Mouse (Mus musculus): ENCODE results near the gene Gm45837. TPM values are rescaled to one million over a fixed set of nuclear protein-coding genes. Genes with fewer than 3 reads are reported as not detected.

Gm45837 gene
- polyA plus RNA-seq, 1 experiment from 2014 or later, result not detected

DNA sequence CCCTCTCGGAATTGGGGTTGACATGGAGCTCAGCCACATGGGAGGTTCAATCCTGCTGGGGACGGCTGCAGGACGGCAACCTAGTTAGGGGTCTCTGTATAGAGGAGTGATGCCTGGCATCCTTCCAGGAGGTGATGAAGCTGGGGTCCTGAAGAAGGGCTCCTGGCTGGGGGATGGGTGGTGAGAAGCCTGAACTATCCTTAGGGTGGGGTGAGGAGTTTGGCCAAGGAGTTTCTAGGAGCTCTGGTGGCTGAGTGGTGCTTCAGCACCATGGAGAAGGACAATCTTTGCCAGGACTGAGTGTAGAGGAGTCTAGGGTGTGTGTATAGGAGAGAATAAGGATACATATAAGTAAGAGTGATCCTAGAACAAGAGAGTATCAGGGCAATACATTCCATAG lies 11.4 kb downstream of the Gm45837 start:
- Histone ChIP-seq H3K4me1 (peaks cover 2% of the 10 kb centered on the region; the same call in 1 of the 2 replicates), H3K27ac (replicated peaks) (no peak overlapping the region), H3K9me3 (no peaks in the 10 kb centered on the region), H3K36me3 (replicated peaks) (no peaks in the 10 kb centered on the region), H3K27me3 (replicated peaks; ENCODE audit: low read depth, poor library complexity, severe bottlenecking) (peaks cover 51% of the 10 kb centered on the region), H3K4me3 (0 out of 2 replicates have a peak overlapping the region, but pooled peaks have one; percentile 12)
- WGBS, result 35% methylated on average over 3 of the region's 3 CpGs
- peak; percentile 42 for DNase-seq (ENCODE audit: low spot score)

GRCm38 (mm10) chr7:101422646-101423045 lies 12.0 kb downstream of the Gm45837 start:
- Histone ChIP-seq H3K27ac (replicated peaks) (no peak overlapping the region), H3K9me3 (no peaks in the 10 kb centered on the region), H3K4me1 (peaks cover 2% of the 10 kb centered on the region; the same call in 1 of the 2 replicates), H3K4me3 (no peak overlapping the region), H3K36me3 (replicated peaks) (no peaks in the 10 kb centered on the region), H3K27me3 (replicated peaks; ENCODE audit: low read depth, poor library complexity, severe bottlenecking) (peaks cover 45% of the 10 kb centered on the region)
- no peak for DNase-seq (ENCODE audit: low spot score)
- WGBS, result 83% methylated on average over 8 of the region's 8 CpGs

GRCm38 (mm10) chr7:101423970-101424369 lies 13.3 kb downstream of the Gm45837 start:
- Histone ChIP-seq H3K9me3 (no peaks in the 10 kb centered on the region), H3K27me3 (replicated peaks; ENCODE audit: low read depth, poor library complexity, severe bottlenecking) (peaks cover 32% of the 10 kb centered on the region), H3K4me3 (no peak overlapping the region), H3K27ac (replicated peaks) (no peak overlapping the region), H3K36me3 (replicated peaks) (no peaks in the 10 kb centered on the region), H3K4me1 (peaks cover 2% of the 10 kb centered on the region; the same call in 1 of the 2 replicates)
- no peak for DNase-seq (ENCODE audit: low spot score)
- WGBS, result 78% methylated on average over 6 of the region's 6 CpGs

GRCm38 (mm10) chr7:101426692-101427091 lies 16.0 kb downstream of the Gm45837 start:
- peaks cover 15% of the 10 kb centered on the region for H3K4me1 ChIP-seq
- no peak for DNase-seq (ENCODE audit: low spot score)
- no peak overlapping the region for H3K27ac ChIP-seq (replicated peaks)
- 69% methylated on average over 8 of the region's 8 CpGs for WGBS
- peaks cover 5% of the 10 kb centered on the region for H3K27me3 ChIP-seq (replicated peaks; ENCODE audit: low read depth, poor library complexity, severe bottlenecking)
- H3K36me3 ChIP-seq (replicated peaks), result no peaks in the 10 kb centered on the region
- no peaks in the 10 kb centered on the region for H3K9me3 ChIP-seq
- no peak overlapping the region for H3K4me3 ChIP-seq

GRCm38 (mm10) chr7:101427736-101428135 lies 17.1 kb downstream of the Gm45837 start:
- Histone ChIP-seq H3K4me3 (no peak overlapping the region), H3K36me3 (replicated peaks) (no peaks in the 10 kb centered on the region), H3K27ac (replicated peaks) (no peak overlapping the region), H3K9me3 (no peaks in the 10 kb centered on the region), H3K4me1 (peaks cover 15% of the 10 kb centered on the region), H3K27me3 (replicated peaks; ENCODE audit: low read depth, poor library complexity, severe bottlenecking) (no peaks in the 10 kb centered on the region)
- DNase-seq (ENCODE audit: low spot score), result no peak
- 8% methylated on average over 2 of the region's 2 CpGs for WGBS

DNA sequence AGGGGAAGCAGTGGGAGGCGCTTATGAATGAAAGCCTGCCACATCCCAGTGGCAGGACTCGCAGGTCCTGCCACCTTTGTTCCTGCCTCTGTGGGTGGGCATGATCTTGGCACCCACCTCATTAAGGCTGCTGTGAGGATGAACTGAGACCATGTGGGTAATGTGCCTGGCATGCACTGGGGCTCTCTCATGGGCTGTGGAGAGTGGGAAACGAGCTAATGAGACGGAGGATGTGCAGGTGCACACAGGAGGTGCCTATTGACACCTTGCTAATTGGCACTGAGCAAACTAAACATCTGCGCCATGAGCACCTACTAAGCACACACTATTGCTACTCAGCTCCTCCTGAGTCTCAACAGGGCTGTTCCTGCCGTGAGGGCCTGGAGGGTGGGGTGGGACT lies 24.4 kb downstream of the Gm45837 start:
- 64% methylated on average over 6 of the region's 6 CpGs for WGBS
- no peak for DNase-seq (ENCODE audit: low spot score)
- Histone ChIP-seq H3K36me3 (replicated peaks) (no peaks in the 10 kb centered on the region), H3K4me3 (no peak overlapping the region), H3K4me1 (peaks cover 7% of the 10 kb centered on the region), H3K27me3 (replicated peaks; ENCODE audit: low read depth, poor library complexity, severe bottlenecking) (no peaks in the 10 kb centered on the region), H3K27ac (replicated peaks) (no peak overlapping the region), H3K9me3 (no peaks in the 10 kb centered on the region)

- DNase-seq (ENCODE audit: low spot score), result peak; percentile 62
- Histone ChIP-seq H3K27ac (replicated peaks) (no peak overlapping the region), H3K4me1 (peaks cover 2% of the 10 kb centered on the region; the same call in 1 of the 2 replicates), H3K36me3 (replicated peaks) (no peaks in the 10 kb centered on the region), H3K27me3 (replicated peaks; ENCODE audit: low read depth, poor library complexity, severe bottlenecking) (no peaks in the 10 kb centered on the region), H3K4me3 (no peak overlapping the region), H3K9me3 (no peaks in the 10 kb centered on the region)
- whole genome bisulfite sequencing, result 13% methylated on average over 1 of the region's 1 CpGs
These were observed 27.2 kb downstream of the Gm45837 start for GRCm38 (mm10) chr7:101437876-101438275.

GRCm38 (mm10) chr7:101443093-101443492 lies 32.4 kb downstream of the Gm45837 start:
- WGBS, result 64% methylated on average over 10 of the region's 10 CpGs
- no peaks in the 10 kb centered on the region for H3K36me3 ChIP-seq (replicated peaks)
- no peak overlapping the region for H3K4me3 ChIP-seq
- no peak overlapping the region for H3K27ac ChIP-seq (replicated peaks)
- no peaks in the 10 kb centered on the region for H3K9me3 ChIP-seq
- H3K4me1 ChIP-seq, result peaks cover 5% of the 10 kb centered on the region; the same call in 1 of the 2 replicates
- no peak for DNase-seq (ENCODE audit: low spot score)
- no peaks in the 10 kb centered on the region for H3K27me3 ChIP-seq (replicated peaks; ENCODE audit: low read depth, poor library complexity, severe bottlenecking)

- Histone ChIP-seq H3K9me3 (no peaks in the 10 kb centered on the region), H3K27me3 (replicated peaks; ENCODE audit: low read depth, poor library complexity, severe bottlenecking) (no peaks in the 10 kb centered on the region), H3K4me3 (no peak overlapping the region), H3K36me3 (replicated peaks) (no peaks in the 10 kb centered on the region), H3K27ac (replicated peaks) (no peak overlapping the region), H3K4me1 (peaks cover 5% of the 10 kb centered on the region; the same call in 1 of the 2 replicates)
- DNase-seq (ENCODE audit: low spot score), result no peak
- 81% methylated on average over 4 of the region's 4 CpGs for WGBS
These were observed 33.5 kb downstream of the Gm45837 start for GRCm38 (mm10) chr7:101444211-101444610.

DNA sequence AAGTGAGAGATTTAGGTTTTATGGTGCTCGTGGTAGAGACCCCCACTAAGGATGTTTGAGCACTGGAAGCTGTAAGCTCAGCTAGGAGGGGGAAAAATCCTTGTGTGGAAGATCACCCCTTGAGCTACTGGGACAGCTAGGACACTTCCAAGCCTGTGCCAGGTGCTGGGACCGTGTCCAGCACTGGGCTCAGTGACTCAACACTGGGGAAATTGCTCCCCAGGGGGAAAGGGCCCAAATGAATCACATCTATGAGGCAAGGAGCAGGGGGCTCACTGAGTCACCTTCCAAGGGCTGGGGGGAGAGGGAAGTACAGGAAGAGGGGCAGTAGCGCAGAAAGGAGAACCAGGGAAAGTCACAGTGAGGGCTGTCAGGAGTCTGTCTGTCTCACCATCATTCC lies 39.2 kb downstream of the Gm45837 start:
- peaks cover 16% of the 10 kb centered on the region for H3K4me1 ChIP-seq
- H3K36me3 ChIP-seq (replicated peaks), result no peaks in the 10 kb centered on the region
- H3K27ac ChIP-seq (replicated peaks), result no peak overlapping the region
- no peak overlapping the region for H3K4me3 ChIP-seq
- DNase-seq (ENCODE audit: low spot score), result no peak
- H3K9me3 ChIP-seq, result no peaks in the 10 kb centered on the region
- H3K27me3 ChIP-seq (replicated peaks; ENCODE audit: low read depth, poor library complexity, severe bottlenecking), result peaks cover 50% of the 10 kb centered on the region
- 53% methylated on average over 3 of the region's 3 CpGs for WGBS

GRCm38 (mm10) chr7:101450422-101451401 lies 40.0 kb downstream of the Gm45837 start:
- no peaks in the 10 kb centered on the region for H3K36me3 ChIP-seq (replicated peaks)
- peak; percentile 91 for DNase-seq (ENCODE audit: low spot score)
- H3K27me3 ChIP-seq (replicated peaks; ENCODE audit: low read depth, poor library complexity, severe bottlenecking), result peaks cover 59% of the 10 kb centered on the region
- H3K27ac ChIP-seq (replicated peaks), result no peak overlapping the region
- peak overlapping the region; percentile 63 for H3K4me3 ChIP-seq
- WGBS, result under 1% methylated on average over 68 of the region's 68 CpGs
- peaks cover 20% of the 10 kb centered on the region for H3K4me1 ChIP-seq
- no peaks in the 10 kb centered on the region for H3K9me3 ChIP-seq

DNA sequence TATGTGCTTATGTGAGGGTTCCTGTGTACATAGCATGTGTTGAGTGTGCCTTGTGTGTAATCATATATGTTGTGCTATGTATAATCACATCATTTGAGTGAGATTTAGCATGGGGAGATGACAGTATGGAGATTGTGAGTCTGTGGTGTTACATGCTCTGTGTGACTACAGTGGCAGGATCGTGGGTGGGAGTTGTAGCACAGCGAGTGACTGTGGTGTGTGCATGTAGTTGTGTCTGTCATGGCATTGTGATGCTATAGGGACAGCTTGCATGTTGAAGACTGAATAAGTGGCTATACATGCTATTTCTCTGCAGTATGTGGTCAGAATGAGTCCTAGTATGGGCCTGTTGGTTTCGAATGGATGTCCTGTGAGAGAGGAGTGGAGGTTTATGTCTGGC lies 42.0 kb downstream of the Gm45837 start:
- H3K9me3 ChIP-seq, result no peaks in the 10 kb centered on the region
- DNase-seq (ENCODE audit: low spot score), result no peak
- H3K27me3 ChIP-seq (replicated peaks; ENCODE audit: low read depth, poor library complexity, severe bottlenecking), result peaks cover 74% of the 10 kb centered on the region
- peak overlapping the region; percentile 63 for H3K4me3 ChIP-seq
- no peak overlapping the region for H3K27ac ChIP-seq (replicated peaks)
- no peaks in the 10 kb centered on the region for H3K36me3 ChIP-seq (replicated peaks)
- peaks cover 31% of the 10 kb centered on the region for H3K4me1 ChIP-seq
- 91% methylated on average over 3 of the region's 3 CpGs for WGBS

- peak overlapping the region; percentile 63; the same call in 1 of the 2 replicates for H3K4me3 ChIP-seq
- no peaks in the 10 kb centered on the region for H3K9me3 ChIP-seq
- 92% methylated on average over 3 of the region's 3 CpGs for WGBS
- no peaks in the 10 kb centered on the region for H3K36me3 ChIP-seq (replicated peaks)
- peaks cover 36% of the 10 kb centered on the region for H3K4me1 ChIP-seq
- H3K27ac ChIP-seq (replicated peaks), result no peak overlapping the region
- DNase-seq (ENCODE audit: low spot score), result no peak
- H3K27me3 ChIP-seq (replicated peaks; ENCODE audit: low read depth, poor library complexity, severe bottlenecking), result peaks cover 81% of the 10 kb centered on the region
These were observed 42.6 kb downstream of the Gm45837 start for GRCm38 (mm10) chr7:101453296-101453695.
